Mouse (Mus musculus) lung, adult 2 months (tissue): ENCODE measurements at regions not wholly inside any gene's neighbourhood (a gene's known extent, or its start where the extent isn't known, plus 50 kb on each side); places are given as distances from the start of the nearest gene placed in this dataset.

ENCODE experiments used
- CTCF ChIP-seq: fragments of 200-500 bp; IDR thresholded peaks from 2 replicates; pipeline ENCODE4 v1.5.1; 2011; ENCODE audit warnings: mild to moderate bottlenecking, low read length, control low read depth; ENCODE audit not compliant: insufficient read depth
- POLR2A ChIP-seq: fragments of 200-500 bp; IDR thresholded peaks from 2 replicates; pipeline ENCODE4 v1.6.1; 2011; ENCODE audit warnings: low read depth, mild to moderate bottlenecking, control low read depth, low read length, borderline replicate concordance; ENCODE audit errors: extremely low read depth

- TF ChIP-seq POLR2A (no peak), CTCF (no peak)
Observed at GRCm38 (mm10) chr16:76875397-76876018, 138.0 kb upstream of the Usp25 start.
